Comparison of ENCODE assay signal across 9 mouse cellular contexts in genomic region chr9:96350010-96350409, GRCm38 (mm10). TPM values are rescaled to one million over a fixed set of nuclear protein-coding genes. Genes with fewer than 3 reads are reported as not detected.
DNase-seq lines count a peak whose midpoint lies in the region; ATAC-seq and TF ChIP-seq lines count a peak whose summit lies in the region.
"Had no signal": no experiment of that assay in that cellular context is flagged by ENCODE, and none has a peak within 500 bp of the region (broad histone marks: within the 10 kb centered on the region; RNA-seq: fewer than 3 reads in every experiment).

No protein-coding gene starts in this region.

- H3K4me1 ChIP-seq in forebrain, embryonic 12.5 days = no peaks in the 10 kb centered on the region
- peaks cover 3% of the 10 kb centered on the region; the same call in 1 of the 2 replicates for H3K4me1 ChIP-seq in forebrain, embryonic 10.5 days
- H3K4me1 ChIP-seq in lung, postnatal 0 days (ENCODE audit: insufficient read depth, low read depth, low read length) = no peaks in the 10 kb centered on the region
- H3K4me1 ChIP-seq in small intestine, adult 2 months (ENCODE audit: control insufficient read depth, insufficient read depth, insufficient read length, low read length) = peaks cover 2% of the 10 kb centered on the region

- no peaks in the 10 kb centered on the region for H3K9me3 ChIP-seq in forebrain, embryonic 12.5 days
- no peaks in the 10 kb centered on the region for H3K9me3 ChIP-seq in forebrain, embryonic 10.5 days
- no peaks in the 10 kb centered on the region for H3K9me3 ChIP-seq in lung, postnatal 0 days (ENCODE audit: low read length)
- H3K9me3 ChIP-seq: limb, embryonic 12.5 days had no signal

- DNase-seq in forebrain, embryonic 10.5 days (ENCODE audit: extremely low spot score, low spot score) = no peak
- peak; percentile 33 to 42 for DNase-seq in adrenal gland, adult 18-20 months (ENCODE audit: low spot score in 2 of 2)
- DNase-seq in embryo, embryonic 10.5 days (ENCODE audit: low spot score) = peak; percentile 79
- DNase-seq in heart, adult 8-10 months (ENCODE audit: low spot score) = peak; percentile 76
- DNase-seq in kidney, postnatal 14 days = peak; percentile 82
- peak; percentile 84 for DNase-seq in lung, postnatal 0 days (ENCODE audit: low spot score)

- TF ChIP-seq POLR2A in small intestine, adult 2 months (IDR thresholded peaks at IDR 0.05; ENCODE audit: low read depth, low read length) = no peak

- TF ChIP-seq CTCF in lung, postnatal 0 days (IDR thresholded peaks at IDR 0.05) = peak; percentile 83
- peak; percentile 67; the same call in 1 of the 2 replicates for TF ChIP-seq CTCF in small intestine, adult 2 months (IDR thresholded peaks at IDR 0.05; ENCODE audit: extremely low read depth, insufficient read length, insufficient replicate concordance, low read depth, low read length)

- TF ChIP-seq EP300 in lung, postnatal 0 days (IDR thresholded peaks at IDR 0.05) = no peak

- H3K4me3 ChIP-seq in forebrain, embryonic 12.5 days (replicated peaks) = no peak overlapping the region
- H3K4me3 ChIP-seq in forebrain, embryonic 10.5 days = no peak overlapping the region
- H3K4me3 ChIP-seq in lung, postnatal 0 days (ENCODE audit: low read depth, low read length) = no peak overlapping the region
- no peak overlapping the region for H3K4me3 ChIP-seq in small intestine, adult 2 months (ENCODE audit: low read depth, low read length)
- H3K4me3 ChIP-seq: limb, embryonic 12.5 days had no signal

- no peak overlapping the region for H3K9ac ChIP-seq in forebrain, embryonic 12.5 days
- H3K9ac ChIP-seq in lung, postnatal 0 days (replicated peaks; ENCODE audit: low read depth) = no peak overlapping the region
- H3K9ac ChIP-seq: limb, embryonic 12.5 days had no signal

- no peak overlapping the region for H3K27ac ChIP-seq in forebrain, embryonic 12.5 days
- no peak overlapping the region for H3K27ac ChIP-seq in forebrain, embryonic 10.5 days
- 0 out of 2 replicates have a peak overlapping the region, but pooled peaks have one; percentile 34 for H3K27ac ChIP-seq in lung, postnatal 0 days (ENCODE audit: low read length)
- no peak overlapping the region for H3K27ac ChIP-seq in small intestine, adult 2 months (ENCODE audit: insufficient read depth, low read depth, low read length)
- H3K27ac ChIP-seq: limb, embryonic 12.5 days had no signal

- peaks cover 5% of the 10 kb centered on the region; the same call in 1 of the 2 replicates for H3K36me3 ChIP-seq in forebrain, embryonic 12.5 days (replicated peaks)
- H3K36me3 ChIP-seq in forebrain, embryonic 10.5 days (replicated peaks) = peaks cover 32% of the 10 kb centered on the region
- no peaks in the 10 kb centered on the region for H3K36me3 ChIP-seq in lung, postnatal 0 days (ENCODE audit: insufficient read depth, low read length)
- 0 out of 2 replicates have a peak, but pooled peaks cover under 1% of the 10 kb centered on the region for H3K36me3 ChIP-seq in small intestine, adult 2 months (ENCODE audit: control insufficient read depth, insufficient read depth, low read length)

- H3K4me2 ChIP-seq in forebrain, embryonic 12.5 days = no peak overlapping the region
- H3K4me2 ChIP-seq in lung, postnatal 0 days (replicated peaks; ENCODE audit: low read depth, low read length) = no peak overlapping the region
- H3K4me2 ChIP-seq: limb, embryonic 12.5 days had no signal

- 43% methylated on average over 4 of the region's 4 CpGs for WGBS in forebrain, embryonic 12.5 days
- WGBS in forebrain, embryonic 10.5 days = 50% methylated on average over 4 of the region's 4 CpGs
- WGBS in lung, postnatal 0 days = 38% methylated on average over 4 of the region's 4 CpGs
- WGBS in small intestine, adult 2 months = 38% methylated on average over 4 of the region's 4 CpGs

- 0 out of 2 replicates have a peak, but pooled peaks have one; percentile 55 for ATAC-seq in forebrain, embryonic 12.5 days (ENCODE audit: low FRiP score)
- ATAC-seq in lung, postnatal 0 days = peak; percentile 75

- no peaks in the 10 kb centered on the region for H3K27me3 ChIP-seq in forebrain, embryonic 12.5 days
- H3K27me3 ChIP-seq in forebrain, embryonic 10.5 days (ENCODE audit: poor library complexity, severe bottlenecking) = no peaks in the 10 kb centered on the region
- H3K27me3 ChIP-seq in lung, postnatal 0 days (replicated peaks; ENCODE audit: insufficient read depth, low read length) = no peaks in the 10 kb centered on the region
- no peaks in the 10 kb centered on the region for H3K27me3 ChIP-seq in small intestine, adult 2 months (ENCODE audit: control insufficient read depth, insufficient read depth, low read length)
- H3K27me3 ChIP-seq: limb, embryonic 12.5 days had no signal

RNA-seq across cellular contexts. Expression of gene Atp1b3, which starts 14.2 kb away (rescaled TPM):
- 163 and 164 TPM in 2 replicates for polyA plus RNA-seq in forebrain, embryonic 12.5 days (2016; fragmentation: Nextera tagmentation; extraction: Ambion mirVana)
- polyA plus RNA-seq in forebrain, embryonic 10.5 days (2016; fragmentation: Nextera tagmentation; extraction: Ambion mirVana) = 172 and 176 TPM in 2 replicates
- total RNA-seq in adrenal gland, adult 18-20 months (2021) = 100 to 1,000 TPM; 169 to 187 TPM
- 10 to 100 TPM; 49.7 to 54.4 (median 53.0) TPM for total RNA-seq in heart, adult 8-10 months (2022)
- polyA plus RNA-seq in lung, postnatal 0 days (2015; fragmentation: Nextera tagmentation; extraction: Ambion mirVana) = 206 and 220 TPM in 2 replicates
- polyA plus RNA-seq in small intestine, adult 2 months (2012; rRNA removed) = 21.5 and 23.5 TPM in 2 replicates
